12 mouse cellular contexts compared by ENCODE assay signal in genomic region chr5:118556387-118556937, GRCm38 (mm10). TPM values are rescaled to one million over a fixed set of nuclear protein-coding genes. Genes with fewer than 3 reads are reported as not detected.
A peak's percentile ranks its signal among the peaks of the same experiment; 100 is the strongest.
DNase-seq lines count a peak whose midpoint lies in the region; ATAC-seq lines count a peak whose summit lies in the region.
"Had no signal": no experiment of that assay in that cellular context is flagged by ENCODE, and none has a peak within 500 bp of the region (broad histone marks: within the 10 kb centered on the region; RNA-seq: fewer than 3 reads in every experiment).

No protein-coding gene starts in this region.

- H3K36me3 ChIP-seq in heart, embryonic 12.5 days, result no peaks in the 10 kb centered on the region
- H3K36me3 ChIP-seq in intestine, embryonic 16.5 days (ENCODE audit: control insufficient read depth, insufficient read depth, low read length), result no peaks in the 10 kb centered on the region
- no peaks in the 10 kb centered on the region for H3K36me3 ChIP-seq in forebrain, embryonic 12.5 days (replicated peaks)
- H3K36me3 ChIP-seq: midbrain, embryonic 12.5 days had no signal

- peaks cover 18% of the 10 kb centered on the region for H3K4me1 ChIP-seq in heart, embryonic 12.5 days (replicated peaks)
- H3K4me1 ChIP-seq in intestine, embryonic 16.5 days (ENCODE audit: control insufficient read depth, insufficient read depth, low read length), result peaks cover 10% of the 10 kb centered on the region; the same call in 1 of the 2 replicates
- H3K4me1 ChIP-seq in forebrain, embryonic 12.5 days, result peaks cover 3% of the 10 kb centered on the region; the same call in 1 of the 2 replicates

- WGBS in heart, embryonic 12.5 days, result 10% methylated on average over 12 of the region's 12 CpGs
- 18% methylated on average over 12 of the region's 12 CpGs for WGBS in intestine, embryonic 16.5 days
- 39% methylated on average over 12 of the region's 12 CpGs for WGBS in forebrain, embryonic 12.5 days

- H3K4me3 ChIP-seq in heart, embryonic 12.5 days, result no peak overlapping the region
- peak overlapping the region; percentile 17; the same call in 1 of the 2 replicates for H3K4me3 ChIP-seq in intestine, embryonic 16.5 days (ENCODE audit: low read length)
- no peak overlapping the region for H3K4me3 ChIP-seq in forebrain, embryonic 12.5 days (replicated peaks)
- H3K4me3 ChIP-seq: midbrain, embryonic 12.5 days had no signal

- DNase-seq in heart, adult 18-20 months, result no peak
- DNase-seq in MEL-GATA-1-ER (ENCODE audit: extremely low read depth, low read depth), result peak; percentile 49
- DNase-seq in thymus, adult 18-20 months, result no peak
- DNase-seq in left cerebral cortex, adult 18-20 months (ENCODE audit: low spot score in 2 of 2), result no peak
- DNase-seq: cerebellum, adult 8-10 months; lung, embryonic 14.5 days; thymus, postnatal 14 days had no signal

- ATAC-seq in heart, embryonic 12.5 days (ENCODE audit: insufficient number of reproducible peaks, low FRiP score), result no peak
- ATAC-seq in intestine, embryonic 16.5 days, result no peak
- ATAC-seq in megakaryocyte, adult 5-6 weeks (ENCODE audit: poor library complexity, severe bottlenecking), result peak; percentile 47
- ATAC-seq in forebrain, embryonic 12.5 days (ENCODE audit: low FRiP score), result no peak

- H3K27ac ChIP-seq in heart, embryonic 12.5 days (ENCODE audit: poor library complexity, severe bottlenecking), result no peak overlapping the region
- no peak overlapping the region for H3K27ac ChIP-seq in intestine, embryonic 16.5 days (ENCODE audit: low read length)
- no peak overlapping the region for H3K27ac ChIP-seq in forebrain, embryonic 12.5 days
- H3K27ac ChIP-seq: midbrain, embryonic 12.5 days had no signal

- no peaks in the 10 kb centered on the region for H3K27me3 ChIP-seq in heart, embryonic 12.5 days (replicated peaks)
- no peaks in the 10 kb centered on the region for H3K27me3 ChIP-seq in intestine, embryonic 16.5 days (replicated peaks; ENCODE audit: control insufficient read depth, insufficient read depth, low read length)
- peaks cover 12% of the 10 kb centered on the region; the same call in 1 of the 2 replicates for H3K27me3 ChIP-seq in forebrain, embryonic 12.5 days

- peaks cover 4% of the 10 kb centered on the region; the same call in 1 of the 2 replicates for H3K9me3 ChIP-seq in heart, embryonic 12.5 days (replicated peaks)
- peaks cover 3% of the 10 kb centered on the region; the same call in 1 of the 2 replicates for H3K9me3 ChIP-seq in intestine, embryonic 16.5 days (ENCODE audit: control insufficient read depth, low read length)
- 0 out of 2 replicates have a peak, but pooled peaks cover 4% of the 10 kb centered on the region for H3K9me3 ChIP-seq in forebrain, embryonic 12.5 days
- H3K9me3 ChIP-seq: midbrain, embryonic 12.5 days had no signal

- 0 out of 2 replicates have a peak overlapping the region, but pooled peaks have one; percentile 2 for H3K9ac ChIP-seq in heart, embryonic 12.5 days
- no peak overlapping the region for H3K9ac ChIP-seq in intestine, embryonic 16.5 days (ENCODE audit: low read depth, low read length)
- no peak overlapping the region for H3K9ac ChIP-seq in forebrain, embryonic 12.5 days
- H3K9ac ChIP-seq: lung, embryonic 14.5 days; midbrain, embryonic 12.5 days had no signal

- H3K4me2 ChIP-seq in heart, embryonic 12.5 days, result peak overlapping the region; percentile 27
- 0 out of 2 replicates have a peak overlapping the region, but pooled peaks have one; percentile 24 for H3K4me2 ChIP-seq in intestine, embryonic 16.5 days (ENCODE audit: low read depth, low read length)
- H3K4me2 ChIP-seq in forebrain, embryonic 12.5 days, result no peak overlapping the region
- H3K4me2 ChIP-seq: lung, embryonic 14.5 days; midbrain, embryonic 12.5 days had no signal

RNA-seq across cellular contexts. Expression of gene Med13l, which starts 4.0 kb away (rescaled TPM):
- polyA plus RNA-seq in heart, embryonic 12.5 days (2016; fragmentation: Nextera tagmentation; extraction: Ambion mirVana), result 10.0 and 10.8 TPM in 2 replicates
- total RNA-seq in heart, adult 18-20 months (2021), result 10 to 100 TPM; 27.4 to 31.0 TPM
- polyA plus RNA-seq in intestine, embryonic 16.5 days (2015; fragmentation: Nextera tagmentation; extraction: Ambion mirVana), result 6.4 and 6.6 TPM in 2 replicates
- total RNA-seq in megakaryocyte, adult 5-6 weeks (2015), result 25.6 and 30.7 TPM in 2 replicates
- 21.5 and 31.8 TPM in 2 replicates for total RNA-seq in megakaryocyte, adult 5-6 weeks (2017)
- 100 to 1,000 TPM; 108 to 109 TPM for total RNA-seq in left cerebral cortex, adult 18-20 months (2021)
- 17.7 and 19.1 TPM in 2 replicates for polyA plus RNA-seq in forebrain, embryonic 12.5 days (2016; fragmentation: Nextera tagmentation; extraction: Ambion mirVana)
